Mouse (Mus musculus): ENCODE measurements around the gene Phka1. TPM values are rescaled to one million over a fixed set of nuclear protein-coding genes. Genes with fewer than 3 reads are reported as not detected.

The Phka1 gene
- polyA plus RNA-seq (2015; fragmentation: Nextera tagmentation; extraction: Ambion mirVana): 1.3 and 1.6 TPM in 2 replicates

DNA sequence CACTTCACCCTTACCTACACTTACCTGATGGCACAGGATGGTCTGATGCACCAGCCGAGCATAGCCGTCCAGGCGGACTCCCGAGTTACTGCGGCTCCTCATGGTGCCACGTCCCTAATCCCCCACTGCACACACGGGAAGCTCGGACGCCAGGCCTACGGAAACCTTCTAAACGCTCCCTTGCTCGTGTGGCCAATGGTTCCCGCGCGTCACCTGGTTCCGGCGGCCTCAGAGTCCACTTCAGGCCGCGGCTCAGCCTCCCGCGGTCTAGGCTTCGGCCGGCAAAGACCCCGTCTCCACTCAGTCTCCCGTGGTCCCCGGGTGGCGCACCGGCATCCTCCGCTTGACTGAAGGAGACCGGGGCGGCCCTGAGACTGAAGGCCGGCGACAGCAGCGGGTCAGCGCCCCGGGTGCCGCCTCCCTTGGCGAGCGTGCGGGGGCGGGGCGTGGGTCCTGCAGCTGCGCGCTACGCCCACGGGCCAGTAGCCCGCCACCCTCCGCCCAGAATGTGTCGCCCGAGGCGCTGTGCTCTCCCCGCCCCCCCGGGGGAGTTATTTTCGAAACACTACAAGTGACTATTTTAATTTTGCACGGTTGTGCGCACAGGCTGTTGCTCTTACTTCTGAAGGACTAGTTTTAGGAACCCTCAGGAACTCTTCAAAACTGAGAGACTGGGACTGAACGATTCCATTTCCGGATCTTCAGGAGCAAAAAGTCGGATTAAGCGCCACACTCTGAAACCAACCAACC is at the start of gene Phka1:
Gene Phka1 (minus strand): TSS at position 424 of the 750 bp plus-strand sequence.

DNA sequence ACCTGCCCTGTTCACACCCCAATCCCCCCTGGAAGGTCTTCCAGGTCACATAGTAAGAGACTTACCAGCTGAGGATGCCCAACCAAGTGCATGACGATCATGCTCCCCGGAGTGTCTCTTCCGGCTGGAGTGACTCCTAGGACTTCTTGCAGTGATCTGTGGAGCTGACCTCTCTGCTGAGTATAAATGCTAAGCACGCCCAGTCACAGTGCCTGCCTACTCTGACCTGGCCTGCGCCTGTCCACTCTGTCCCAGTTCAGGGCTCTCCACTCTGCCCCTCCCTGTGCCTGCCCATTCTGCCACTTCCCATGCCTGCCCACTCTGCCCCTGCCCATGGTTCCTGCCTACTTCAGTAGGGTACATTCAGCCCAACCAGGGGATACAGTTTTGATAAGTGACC is 42.8 kb upstream of the Phka1 start, which contains the start of gene Gm3880:
Gene Gm3880 (minus strand): TSS at position 101 of the 400 bp plus-strand sequence.

DNA sequence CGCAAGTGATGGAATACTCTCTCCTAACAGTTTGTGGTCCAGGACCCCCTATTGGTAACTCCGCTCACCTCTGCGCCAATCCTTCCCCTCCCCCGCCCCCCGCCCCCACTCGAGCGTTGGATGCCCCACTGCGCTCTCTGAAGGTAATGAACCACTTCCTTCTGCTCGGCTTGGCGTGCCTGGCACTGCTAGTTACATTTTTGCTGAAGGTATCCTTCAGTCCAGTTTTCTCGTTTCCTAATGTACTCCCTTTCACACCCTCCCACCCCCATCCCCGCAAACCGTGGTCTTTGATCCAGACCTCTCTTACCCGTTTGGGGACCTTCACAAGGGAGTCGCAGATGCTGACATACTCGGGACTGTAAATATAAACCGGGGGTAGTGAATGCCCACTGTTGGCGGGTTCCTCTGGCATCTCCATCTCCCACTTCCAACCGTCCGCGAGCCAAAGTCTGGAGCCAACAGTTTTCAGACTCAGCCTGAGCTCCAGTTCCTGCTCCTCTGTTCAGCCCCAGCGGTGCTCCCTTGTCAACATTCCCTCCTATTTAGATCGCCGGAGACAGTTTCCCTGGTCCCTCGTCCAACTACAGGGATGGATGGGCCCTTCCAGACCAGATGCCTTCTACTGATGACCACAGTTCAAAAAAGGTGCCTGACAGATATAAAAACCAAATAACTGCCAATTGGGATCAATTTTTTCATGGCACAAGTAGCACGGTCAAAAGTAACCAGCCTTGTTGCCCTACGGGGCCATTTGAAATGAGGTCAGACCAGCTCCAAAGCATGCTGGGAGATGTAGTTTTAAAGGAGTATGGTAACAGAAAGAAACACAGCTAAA is 139.2 kb downstream of the Phka1 start, which contains the start of gene Hdac8:
Gene Hdac8 (minus strand): TSS at position 716 of the 838 bp plus-strand sequence.

Other genes starting within 250 kb of the Phka1 start
- 5.1 and 7.1 TPM in 2 replicates for gene Hdac8, start 138.9 kb downstream of the Phka1 start, polyA plus RNA-seq (2015; fragmentation: Nextera tagmentation; extraction: Ambion mirVana)
- gene Gm3880, start 42.7 kb upstream of the Phka1 start, polyA plus RNA-seq (2015; fragmentation: Nextera tagmentation; extraction: Ambion mirVana): not detected in 2 replicates
- gene Gm9112, start 63.4 kb upstream of the Phka1 start, polyA plus RNA-seq (2015; fragmentation: Nextera tagmentation; extraction: Ambion mirVana): not detected in 2 replicates
- not detected in 2 replicates for gene Dmrtc1b, start 63.6 kb upstream of the Phka1 start, polyA plus RNA-seq (2015; fragmentation: Nextera tagmentation; extraction: Ambion mirVana)
- not detected in 2 replicates for gene Dmrtc1c1, start 158.7 kb upstream of the Phka1 start, polyA plus RNA-seq (2015; fragmentation: Nextera tagmentation; extraction: Ambion mirVana)
- gene Dmrtc1c2, start 210.4 kb upstream of the Phka1 start, polyA plus RNA-seq (2015; fragmentation: Nextera tagmentation; extraction: Ambion mirVana): not detected in 2 replicates
- gene 1700031F05Rik, start 223.7 kb upstream of the Phka1 start, polyA plus RNA-seq (2015; fragmentation: Nextera tagmentation; extraction: Ambion mirVana): not detected in 2 replicates

Data from spleen, postnatal 0 days (tissue).